Mouse (Mus musculus) adrenal gland, postnatal 36 days (tissue): ENCODE data around the gene Aste1. TPM values are rescaled to one million over a fixed set of nuclear protein-coding genes. Genes with fewer than 3 reads are reported as not detected.

Experiments
- DNase-seq, 2 experiments: peaks; one replicate each; pipeline ENCODE4 v3.0.0; 2021; ENCODE audit warnings: mixed read lengths in 1 of 2
- long read RNA-seq, 2 experiments: library from polyadenylated mRNA; stranded (forward); transcript quantifications; one replicate each; pipeline ENCODE4 v2.0.0; 2021; ENCODE audit warnings: borderline sequencing depth in 2 of 2
- total RNA-seq, 2 experiments: library from RNA; stranded (reverse); gene quantifications; 2 replicates each; pipeline ENCODE4 v1.2.3; 2021

Aste1 gene
- total RNA-seq = 10 to 100 TPM in 1 of 2 experiments, 1 to 10 TPM in 1; 9.5 to 10.9 TPM
- long read RNA-seq, experiment 1, partial matches to known transcripts = 0 of 5 reads
- long read RNA-seq, experiment 1, other reads (novel, unspliced or antisense) = 3 of 5 reads
- long read RNA-seq, experiment 2, partial matches to known transcripts = 1 of 5 reads
- long read RNA-seq, experiment 2, other reads (novel, unspliced or antisense) = 2 of 5 reads

GRCm38 (mm10) chr9:105395218-105395627 is at the start of gene Aste1, which contains the start of gene Nek11:
Aste1 (plus strand) TSS chr9:105395392.
Nek11 (minus strand) TSS chr9:105395524.
- peak; percentile 97 for DNase-seq

GRCm38 (mm10) chr9:105348242-105349031 is 46.8 kb upstream of the Aste1 start:
- no peak for DNase-seq

- no peak for DNase-seq
These were observed 46.2 kb upstream of the Aste1 start for GRCm38 (mm10) chr9:105349034-105349433.

GRCm38 (mm10) chr9:105362181-105362580 is 33.0 kb upstream of the Aste1 start:
- no peak for DNase-seq

- DNase-seq = no peak
These were observed 31.5 kb upstream of the Aste1 start for GRCm38 (mm10) chr9:105363520-105364231.

GRCm38 (mm10) chr9:105366199-105366598 is 29.0 kb upstream of the Aste1 start:
- no peak for DNase-seq

- DNase-seq = no peak
These were observed 26.6 kb upstream of the Aste1 start for GRCm38 (mm10) chr9:105368605-105369004.

- no peak for DNase-seq
These were observed 20.8 kb upstream of the Aste1 start for GRCm38 (mm10) chr9:105374361-105374760.

GRCm38 (mm10) chr9:105376411-105376810 is 18.8 kb upstream of the Aste1 start:
- no peak for DNase-seq

GRCm38 (mm10) chr9:105376954-105377530 is 18.1 kb upstream of the Aste1 start:
- no peak for DNase-seq

GRCm38 (mm10) chr9:105377622-105378021 is 17.6 kb upstream of the Aste1 start:
- DNase-seq = no peak

- no peak for DNase-seq
These were observed 15.6 kb upstream of the Aste1 start for GRCm38 (mm10) chr9:105379533-105380145.

GRCm38 (mm10) chr9:105387403-105387802 is 7.8 kb upstream of the Aste1 start:
- no peak for DNase-seq

GRCm38 (mm10) chr9:105389289-105389688 is 5.9 kb upstream of the Aste1 start:
- peak; percentile 68 to 75 for DNase-seq

- no peak for DNase-seq
These were observed 4.6 kb upstream of the Aste1 start for GRCm38 (mm10) chr9:105390616-105391015.

GRCm38 (mm10) chr9:105394720-105395119 is 472 bp upstream of the Aste1 start:
- DNase-seq = no peak

- no peak for DNase-seq
These were observed 13.4 kb downstream of the Aste1 start for GRCm38 (mm10) chr9:105408549-105408948.

- DNase-seq = peak; percentile 19 to 59
These were observed 63.8 kb downstream of the Aste1 start for GRCm38 (mm10) chr9:105459032-105459431.

- DNase-seq = no peak
These were observed 66.3 kb downstream of the Aste1 start for GRCm38 (mm10) chr9:105461496-105461895.
